Comparison of ENCODE assay signal across 19 mouse cellular contexts in the genomic region with DNA sequence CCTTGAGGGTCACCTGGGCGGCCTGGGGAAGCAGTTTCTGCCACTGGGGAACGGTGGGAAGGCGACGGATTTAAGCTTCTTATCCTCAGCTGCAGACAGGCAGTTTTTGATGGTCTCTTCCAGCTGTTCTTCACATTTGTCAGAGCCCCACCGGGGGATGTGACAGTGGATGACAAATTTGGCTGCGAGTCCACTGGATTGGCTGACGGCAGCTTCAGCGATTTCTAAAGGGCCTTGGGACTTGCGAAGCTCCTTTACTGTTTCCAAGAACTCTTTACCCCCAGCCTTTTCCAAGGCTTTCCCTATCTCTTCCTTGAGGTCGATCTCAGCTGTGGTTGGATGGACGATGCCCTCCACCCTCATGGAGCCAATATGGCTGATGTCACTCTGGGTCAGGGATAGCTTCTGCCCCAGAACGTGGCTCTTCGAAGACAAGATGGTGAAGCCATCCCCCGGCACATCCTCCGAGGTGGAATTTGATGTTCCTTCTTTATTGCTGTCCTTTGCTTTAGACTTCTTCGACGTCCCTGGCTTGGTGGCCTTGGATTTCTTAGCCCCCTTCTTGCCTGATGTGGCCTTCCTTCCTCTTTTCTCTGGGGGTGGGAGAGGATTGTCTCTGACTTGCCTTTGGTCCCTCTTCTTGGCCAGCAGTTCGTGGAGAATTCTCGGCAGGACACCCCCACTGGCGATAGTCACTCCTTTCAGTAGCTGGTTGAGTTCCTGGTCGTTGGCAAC.
DNase-seq lines count a peak whose midpoint lies in the region; ATAC-seq and TF ChIP-seq lines count a peak whose summit lies in the region.
"Had no signal": no experiment of that assay in that cellular context is flagged by ENCODE, and none has a peak within 500 bp of the region (broad histone marks: within the 10 kb centered on the region; RNA-seq: fewer than 3 reads in every experiment).

No protein-coding gene starts in this region.

- TF ChIP-seq EP300 in CH12.LX (IDR thresholded peaks at IDR 0.05; ENCODE audit: low read length), result no peak

- peaks cover 53% of the 10 kb centered on the region for H3K79me2 ChIP-seq in CH12.LX (replicated peaks; ENCODE audit: control insufficient read depth, extremely low read depth, insufficient read depth, poor library complexity, severe bottlenecking)

- dilution Hi-C loops in CH12.LX (cut with MboI; ENCODE audit: extremely low pct_ligation_motif_present, extremely low pct_unique_long_range_greater_than_20kb, low sequenced_read_pairs), result no loop called here

- H3K27ac ChIP-seq in lung, embryonic 14.5 days (ENCODE audit: low read depth), result no peak overlapping the region
- no peak overlapping the region for H3K27ac ChIP-seq in CH12.LX (ENCODE audit: insufficient read depth, low read depth)
- H3K27ac ChIP-seq in hindbrain, embryonic 10.5 days, result no peak overlapping the region
- H3K27ac ChIP-seq: embryonic facial prominence, embryonic 15.5 days; hindbrain, embryonic 13.5 days; midbrain, embryonic 10.5 days had no signal

- no peaks in the 10 kb centered on the region for H3K36me3 ChIP-seq in lung, embryonic 14.5 days (ENCODE audit: insufficient read depth)
- peaks cover 57 to 96% of the 10 kb centered on the region in 2 experiments for H3K36me3 ChIP-seq in CH12.LX (replicated peaks in 1 of 2; ENCODE audit: control insufficient read depth in 1 of 2, insufficient read depth in 1 of 2, low read length in 1 of 2)
- no peaks in the 10 kb centered on the region for H3K36me3 ChIP-seq in hindbrain, embryonic 10.5 days
- H3K36me3 ChIP-seq: embryonic facial prominence, embryonic 15.5 days; hindbrain, embryonic 13.5 days; midbrain, embryonic 10.5 days had no signal

- no peaks in the 10 kb centered on the region for H3K9me3 ChIP-seq in lung, embryonic 14.5 days (ENCODE audit: low read depth, low read length)
- H3K9me3 ChIP-seq in CH12.LX (replicated peaks; ENCODE audit: low read length), result no peaks in the 10 kb centered on the region
- no peaks in the 10 kb centered on the region for H3K9me3 ChIP-seq in hindbrain, embryonic 10.5 days
- H3K9me3 ChIP-seq: embryonic facial prominence, embryonic 15.5 days; hindbrain, embryonic 13.5 days; liver, embryonic 12.5 days; midbrain, embryonic 10.5 days had no signal

- in situ Hi-C loops in CH12.LX (cut with MboI; ENCODE audit: low pct_ligation_motif_present, low pct_unique_long_range_greater_than_20kb, low sequenced_read_pairs), result no loop called here

- peak; percentile 48 for DNase-seq in lung, embryonic 14.5 days
- no peak for DNase-seq in lung, postnatal 36 days
- no peak for DNase-seq in CH12.LX (ENCODE audit: extremely low read depth)
- DNase-seq in adrenal gland, adult 2 months, result peak; percentile 80
- peak; percentile 38 to 58 for DNase-seq in heart, postnatal 10 days
- DNase-seq in left cerebral cortex, postnatal 36 days (ENCODE audit: low spot score in 2 of 2), result no peak
- no peak for DNase-seq in hindbrain, embryonic 10.5 days (ENCODE audit: low spot score)
- DNase-seq: cerebellum, postnatal 10 days; embryo, embryonic 11 days; gastrocnemius, postnatal 36 days; kidney, postnatal 36 days; thymus, postnatal 36 days had no signal

- no peak overlapping the region for H3K4me3 ChIP-seq in lung, embryonic 14.5 days (ENCODE audit: low read depth, low read length)
- no peak overlapping the region for H3K4me3 ChIP-seq in CH12.LX (replicated peaks in 1 of 3; ENCODE audit: low read depth in 2 of 3, low read length in 2 of 3, poor library complexity in 1 of 3)
- no peak overlapping the region for H3K4me3 ChIP-seq in hindbrain, embryonic 10.5 days
- H3K4me3 ChIP-seq: embryonic facial prominence, embryonic 15.5 days; hindbrain, embryonic 13.5 days; liver, embryonic 12.5 days; midbrain, embryonic 10.5 days had no signal

- 0 out of 2 replicates have a peak, but pooled peaks cover 3% of the 10 kb centered on the region for H3K4me1 ChIP-seq in lung, embryonic 14.5 days (ENCODE audit: insufficient read depth)
- peaks cover 39 to 83% of the 10 kb centered on the region in 2 experiments for H3K4me1 ChIP-seq in CH12.LX (ENCODE audit: control insufficient read depth in 1 of 2, insufficient read depth in 2 of 2)
- H3K4me1 ChIP-seq in hindbrain, embryonic 10.5 days (replicated peaks), result peaks cover 12% of the 10 kb centered on the region
- H3K4me1 ChIP-seq: embryonic facial prominence, embryonic 15.5 days had no signal

- H3K4me2 ChIP-seq in lung, embryonic 14.5 days, result peak overlapping the region; percentile 20; the same call in 1 of the 2 replicates
- no peak overlapping the region for H3K4me2 ChIP-seq in CH12.LX (ENCODE audit: insufficient read depth, low read depth, poor library complexity, severe bottlenecking)
- H3K4me2 ChIP-seq: embryonic facial prominence, embryonic 15.5 days; hindbrain, embryonic 13.5 days; liver, embryonic 12.5 days had no signal

- no peak for TF ChIP-seq CTCF in lung, embryonic 14.5 days (IDR thresholded peaks at IDR 0.05; ENCODE audit: low read depth)
- no peak for TF ChIP-seq CTCF in CH12.LX (conservative IDR thresholded peaks at IDR 0.05 in 1 of 2, IDR thresholded peaks at IDR 0.05 in 1 of 2; ENCODE audit: low read depth in 2 of 2, low read length in 2 of 2)

- intact Hi-C loops in heart, postnatal 10 days (cut with DNase I), result loop anchor here (5.0 kb wide), 1 partner anchor 109 kb away; no protein-coding TSS in a partner anchor
- intact Hi-C loops in left cerebral cortex, postnatal 36 days (cut with DNase I), result no loop called here

- WGBS in lung, embryonic 14.5 days, result 73% methylated on average over 21 of the region's 21 CpGs
- 90% methylated on average over 21 of the region's 21 CpGs for WGBS in hindbrain, embryonic 10.5 days

- TF ChIP-seq POLR2A in CH12.LX (IDR thresholded peaks at IDR 0.05; ENCODE audit: low read depth, low read length), result no peak

- no peak for ATAC-seq in lung, embryonic 14.5 days (ENCODE audit: insufficient read depth)
- ATAC-seq: forebrain, embryonic 16.5 days; inflammation-experienced regulatory T-cells, adult 6 months; liver, embryonic 12.5 days; Patski had no signal

- no peak for TF ChIP-seq RAD21 in CH12.LX (IDR thresholded peaks at IDR 0.05; ENCODE audit: low read depth, low read length)

- no peak overlapping the region for H3K9ac ChIP-seq in lung, embryonic 14.5 days
- no peak overlapping the region for H3K9ac ChIP-seq in CH12.LX (ENCODE audit: insufficient read depth, low read depth)
- H3K9ac ChIP-seq: embryonic facial prominence, embryonic 15.5 days; hindbrain, embryonic 13.5 days; liver, embryonic 12.5 days had no signal

- H3K27me3 ChIP-seq in lung, embryonic 14.5 days (ENCODE audit: insufficient read depth, low read length), result no peaks in the 10 kb centered on the region
- no peaks in the 10 kb centered on the region for H3K27me3 ChIP-seq in CH12.LX (replicated peaks)
- H3K27me3 ChIP-seq in hindbrain, embryonic 10.5 days (ENCODE audit: insufficient read depth, poor library complexity, severe bottlenecking), result no peaks in the 10 kb centered on the region
- H3K27me3 ChIP-seq: embryonic facial prominence, embryonic 15.5 days; hindbrain, embryonic 13.5 days; liver, embryonic 12.5 days; Patski had no signal

TF ChIP-seq in CH12.LX, 34 proteins besides CTCF, POLR2A, EP300 and RAD21:
- TF ChIP-seq POLR2AphosphoS2 (IDR thresholded peaks at IDR 0.05; ENCODE audit: low read depth, low read length), result 0 out of 2 replicates have a peak, but pooled peaks have one; percentile 28
- TF ChIP-seq PAX5 (IDR thresholded peaks at IDR 0.05; ENCODE audit: low read length), result no peak

Comparison
In these comparisons a context has a peak if more than half of its experiments do, and no peak if none do; other contexts are left out.
1. DNase-seq: peak in lung, embryonic 14.5 days (single experiment), adrenal gland, adult 2 months (single experiment) and heart, postnatal 10 days (2 of 2); none in lung, postnatal 36 days (single experiment), CH12.LX (single experiment), left cerebral cortex, postnatal 36 days (0 of 2) and hindbrain, embryonic 10.5 days (single experiment).